Mouse (Mus musculus) kidney, embryonic 16.5 days (tissue): ENCODE data around the gene Gm9936. TPM values are rescaled to one million over a fixed set of nuclear protein-coding genes. Genes with fewer than 3 reads are reported as not detected.
"Not testable (repeated sequence)": the region's sequence is repeated elsewhere in the genome, so short reads cannot be mapped to it uniquely, and the experiment has no call there.

ENCODE experiments used
- ATAC-seq: fragments of 200-750 bp; cut with Nextera tagmentation; 2 replicates; pipeline ENCODE4 v1.8.0; 2017; ENCODE audit warnings: moderate TSS enrichment; ENCODE audit not compliant: low FRiP score, low TSS enrichment
- H3K27ac ChIP-seq: fragments of 300-500 bp; sonication (generic); 2 replicates; pipeline ENCODE4 v1.5.1; 2014; ENCODE audit warnings: low read length
- H3K27me3 ChIP-seq: fragments of 300-500 bp; sonication (generic); 2 replicates; pipeline ENCODE4 v1.6.1; 2014; ENCODE audit warnings: low read length, control low read depth, mixed read lengths; ENCODE audit not compliant: insufficient read depth
- H3K36me3 ChIP-seq: fragments of 300-500 bp; sonication (generic); 2 replicates; pipeline ENCODE4 v1.6.1; 2014; ENCODE audit warnings: low read length, control low read depth, mixed read lengths; ENCODE audit not compliant: insufficient read depth
- H3K4me1 ChIP-seq: fragments of 300-500 bp; sonication (generic); 2 replicates; pipeline ENCODE4 v1.6.1; 2014; ENCODE audit warnings: low read length, control low read depth, mixed read lengths; ENCODE audit not compliant: insufficient read depth
- H3K4me2 ChIP-seq: fragments of 300-500 bp; sonication (generic); replicated peaks from 2 replicates; pipeline ENCODE4 v1.6.1; 2014; ENCODE audit warnings: low read depth, low read length
- H3K4me3 ChIP-seq: fragments of 300-500 bp; sonication (generic); 2 replicates; pipeline ENCODE4 v1.5.1; 2014; ENCODE audit warnings: mild to moderate bottlenecking, low read length
- H3K9ac ChIP-seq: fragments of 300-500 bp; sonication (generic); replicated peaks from 2 replicates; pipeline ENCODE4 v1.6.1; 2014; ENCODE audit warnings: low read length
- H3K9me3 ChIP-seq: fragments of 300-500 bp; sonication (generic); 2 replicates; pipeline ENCODE4 v1.6.1; 2016; ENCODE audit warnings: low read length, control low read depth
- WGBS: fragments of 180-500 bp; shearing (Covaris S2); extraction: QIAGEN DNeasy Blood & Tissue Kit; methylation state at CpG from one replicate; pipeline ENCODE4 v1.1.7; 2014; 5-methylcytosine and 5-hydroxymethylcytosine counted together
- polyA plus RNA-seq: library from polyadenylated mRNA; unstranded; fragments of >200 nt; fragmentation: Nextera tagmentation; extraction: Ambion mirVana; gene quantifications from 2 replicates; pipeline ENCODE4 v1.2.1, GENCODE M21; 2015

Gene Gm9936
- polyA plus RNA-seq, 1 experiment from 2014 or later = not detected

GRCm38 (mm10) chr5:114879399-114879798 lies 20.9 kb upstream of the Gm9936 start:
- H3K4me2 ChIP-seq = no peak overlapping the region

GRCm38 (mm10) chr5:114877487-114877886 lies 19.0 kb upstream of the Gm9936 start:
- Histone ChIP-seq H3K4me2 (no peak overlapping the region), H3K36me3 (no peaks in the 10 kb centered on the region), H3K27ac (no peak overlapping the region), H3K4me3 (no peak overlapping the region), H3K9me3 (no peaks in the 10 kb centered on the region), H3K4me1 (peaks cover 9% of the 10 kb centered on the region; the same call in 1 of the 2 replicates), H3K9ac (no peak overlapping the region), H3K27me3 (no peaks in the 10 kb centered on the region)
- WGBS = 61% methylated on average over 7 of the region's 7 CpGs
- ATAC-seq = no peak

More at GRCm38 (mm10) chr5:114879399-114879798, 20.9 kb upstream of the Gm9936 start:
- Histone ChIP-seq H3K36me3 (no peaks in the 10 kb centered on the region), H3K27ac (no peak overlapping the region), H3K9me3 (no peaks in the 10 kb centered on the region), H3K4me1 (peaks cover 9% of the 10 kb centered on the region; the same call in 1 of the 2 replicates), H3K4me3 (no peak overlapping the region), H3K27me3 (no peaks in the 10 kb centered on the region), H3K9ac (no peak overlapping the region)
- ATAC-seq = no peak
- 47% methylated on average over 13 of the region's 13 CpGs for WGBS

- H3K36me3 ChIP-seq = no peaks in the 10 kb centered on the region
- H3K4me3 ChIP-seq = no peak overlapping the region
- peaks cover 9% of the 10 kb centered on the region; the same call in 1 of the 2 replicates for H3K4me1 ChIP-seq
- H3K9me3 ChIP-seq = no peaks in the 10 kb centered on the region
- no peak overlapping the region for H3K9ac ChIP-seq
- no peak overlapping the region for H3K27ac ChIP-seq
- no peak for ATAC-seq
- no peak overlapping the region for H3K4me2 ChIP-seq
- WGBS = 46% methylated on average over 6 of the region's 6 CpGs
- no peaks in the 10 kb centered on the region for H3K27me3 ChIP-seq
These were observed 17.8 kb upstream of the Gm9936 start for GRCm38 (mm10) chr5:114876331-114876730.

GRCm38 (mm10) chr5:114875858-114876257 lies 17.4 kb upstream of the Gm9936 start:
- Histone ChIP-seq H3K4me1 (peaks cover 9% of the 10 kb centered on the region; the same call in 1 of the 2 replicates), H3K4me3 (no peak overlapping the region), H3K4me2 (0 out of 2 replicates have a peak overlapping the region, but pooled peaks have one; percentile 20), H3K9me3 (no peaks in the 10 kb centered on the region), H3K27me3 (no peaks in the 10 kb centered on the region), H3K9ac (no peak overlapping the region), H3K27ac (no peak overlapping the region), H3K36me3 (no peaks in the 10 kb centered on the region)
- WGBS = 35% methylated on average over 6 of the region's 6 CpGs
- peak; percentile 23; the same call in 1 of the 2 replicates for ATAC-seq

- no peak for ATAC-seq
- H3K4me2 ChIP-seq = no peak overlapping the region
- no peak overlapping the region for H3K9ac ChIP-seq
- H3K27ac ChIP-seq = no peak overlapping the region
- H3K27me3 ChIP-seq = no peaks in the 10 kb centered on the region
- H3K9me3 ChIP-seq = peaks cover 11% of the 10 kb centered on the region
- 0 out of 2 replicates have a peak, but pooled peaks cover 3% of the 10 kb centered on the region for H3K4me1 ChIP-seq
- no peak overlapping the region for H3K4me3 ChIP-seq
- WGBS = 92% methylated on average over 12 of the region's 12 CpGs
- H3K36me3 ChIP-seq = no peaks in the 10 kb centered on the region
These were observed 6.8 kb upstream of the Gm9936 start for GRCm38 (mm10) chr5:114865279-114865678.

- Histone ChIP-seq H3K9ac (no peak overlapping the region), H3K4me1 (0 out of 2 replicates have a peak, but pooled peaks cover 3% of the 10 kb centered on the region), H3K27me3 (no peaks in the 10 kb centered on the region), H3K27ac (no peak overlapping the region), H3K4me3 (no peak overlapping the region), H3K9me3 (peaks cover 11% of the 10 kb centered on the region), H3K36me3 (no peaks in the 10 kb centered on the region), H3K4me2 (no peak overlapping the region)
- ATAC-seq = no peak
- WGBS = 74% methylated on average over 7 of the region's 7 CpGs
These were observed 6.3 kb upstream of the Gm9936 start for GRCm38 (mm10) chr5:114864813-114865212.

GRCm38 (mm10) chr5:114861730-114862129 lies 3.2 kb upstream of the Gm9936 start:
- WGBS = 57% methylated on average over 6 of the region's 6 CpGs
- ATAC-seq = 0 out of 2 replicates have a peak, but pooled peaks have one; percentile 25
- no peaks in the 10 kb centered on the region for H3K9me3 ChIP-seq
- peaks cover 6% of the 10 kb centered on the region; the same call in 1 of the 2 replicates for H3K4me1 ChIP-seq
- H3K27me3 ChIP-seq = peaks cover 4% of the 10 kb centered on the region; the same call in 1 of the 2 replicates
- H3K4me2 ChIP-seq = no peak overlapping the region
- no peak overlapping the region for H3K9ac ChIP-seq
- H3K4me3 ChIP-seq = no peak overlapping the region
- H3K36me3 ChIP-seq = no peaks in the 10 kb centered on the region
- H3K27ac ChIP-seq = no peak overlapping the region

GRCm38 (mm10) chr5:114859253-114859652 lies 771 bp upstream of the Gm9936 start:
- WGBS = 3% methylated on average over 18 of the region's 18 CpGs
- Histone ChIP-seq H3K9ac (peak overlapping the region; percentile 55), H3K27me3 (peaks cover 4% of the 10 kb centered on the region; the same call in 1 of the 2 replicates), H3K4me3 (peak overlapping the region; percentile 37), H3K4me2 (peak overlapping the region; percentile 61), H3K4me1 (peaks cover 6% of the 10 kb centered on the region; the same call in 1 of the 2 replicates), H3K27ac (no peak overlapping the region), H3K9me3 (no peaks in the 10 kb centered on the region), H3K36me3 (no peaks in the 10 kb centered on the region)
- ATAC-seq = no peak

- WGBS = 65% methylated on average over 3 of the region's 5 CpGs
- H3K9ac ChIP-seq, H3K27ac ChIP-seq, H3K27me3 ChIP-seq, H3K9me3 ChIP-seq, H3K4me2 ChIP-seq, H3K36me3 ChIP-seq, H3K4me1 ChIP-seq, H3K4me3 ChIP-seq: not testable (repeated sequence)
- ATAC-seq = peak; percentile 35; the same call in 1 of the 2 replicates
These were observed 5.1 kb downstream of the Gm9936 start, which contains the start of gene 4930519G04Rik for GRCm38 (mm10) chr5:114853364-114853763. Gene 4930519G04Rik, plus strand, starts transcription at chr5:114853664.

GRCm38 (mm10) chr5:114851565-114852236 lies 6.8 kb downstream of the Gm9936 start:
- WGBS = 75% methylated on average over 20 of the region's 20 CpGs
- no peaks in the 10 kb centered on the region for H3K4me1 ChIP-seq
- H3K9me3 ChIP-seq = no peaks in the 10 kb centered on the region
- no peak for ATAC-seq
- no peaks in the 10 kb centered on the region for H3K27me3 ChIP-seq
- H3K4me2 ChIP-seq = no peak overlapping the region
- no peak overlapping the region for H3K27ac ChIP-seq
- H3K9ac ChIP-seq = no peak overlapping the region
- H3K36me3 ChIP-seq = no peaks in the 10 kb centered on the region
- no peak overlapping the region for H3K4me3 ChIP-seq
